9 mouse cellular contexts compared by ENCODE assay signal in the genomic region with DNA sequence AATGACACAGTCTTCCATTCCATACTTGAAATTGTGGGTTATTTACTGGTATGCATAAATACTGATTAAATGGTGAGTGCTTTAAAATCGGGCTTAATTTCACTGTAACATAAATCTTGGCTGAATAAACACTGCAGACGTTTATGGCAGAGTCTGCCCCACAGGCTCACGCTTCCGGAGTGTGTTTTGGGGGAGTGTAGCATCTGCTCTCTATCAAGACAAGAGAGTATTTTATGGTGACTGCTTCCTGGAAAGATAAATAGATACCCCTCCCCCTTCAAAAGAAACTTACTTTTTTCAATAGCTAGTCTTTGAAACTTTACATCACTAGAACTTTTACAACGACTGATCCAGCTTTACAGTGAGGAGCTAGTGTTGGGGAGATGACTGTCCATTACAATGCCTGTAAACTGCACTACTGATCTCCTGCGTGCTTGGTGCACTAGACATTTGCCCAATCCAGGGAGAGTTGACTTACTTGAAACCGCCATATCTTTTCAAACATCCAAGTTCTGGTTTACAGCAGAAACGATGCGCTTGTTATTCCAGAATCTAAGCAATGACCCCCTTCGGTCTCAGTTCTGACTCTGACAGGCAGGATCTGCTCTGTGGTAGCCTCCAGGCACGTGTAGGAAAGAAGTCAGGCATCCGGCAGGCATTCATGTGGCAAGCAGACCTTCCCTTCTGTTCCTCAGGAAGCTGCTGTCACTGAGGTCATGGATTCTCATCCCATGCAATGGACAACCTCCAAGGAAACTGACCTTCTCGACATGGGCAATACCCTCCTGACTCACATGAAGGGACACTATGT. TPM values are rescaled to one million over a fixed set of nuclear protein-coding genes. Genes with fewer than 3 reads are reported as not detected.
DNase-seq lines count a peak whose midpoint lies in the region; ATAC-seq and TF ChIP-seq lines count a peak whose summit lies in the region.
"Had no signal": no experiment of that assay in that cellular context is flagged by ENCODE, and none has a peak within 500 bp of the region (broad histone marks: within the 10 kb centered on the region; RNA-seq: fewer than 3 reads in every experiment).

No protein-coding gene starts in this region.

- no peak overlapping the region for H3K9ac ChIP-seq in lung, postnatal 0 days (replicated peaks; ENCODE audit: low read depth)
- no peak overlapping the region for H3K9ac ChIP-seq in stomach, postnatal 0 days (ENCODE audit: low read length)
- no peak overlapping the region for H3K9ac ChIP-seq in hindbrain, embryonic 16.5 days (ENCODE audit: low read depth, low read length)

- no peak overlapping the region for H3K4me2 ChIP-seq in lung, postnatal 0 days (replicated peaks; ENCODE audit: low read depth, low read length)
- 0 out of 2 replicates have a peak overlapping the region, but pooled peaks have one; percentile 26 for H3K4me2 ChIP-seq in stomach, postnatal 0 days (replicated peaks; ENCODE audit: low read depth)
- H3K4me2 ChIP-seq in hindbrain, embryonic 16.5 days (ENCODE audit: low read length) = no peak overlapping the region

- 33% methylated on average over 13 of the region's 13 CpGs for WGBS in lung, postnatal 0 days
- 29% methylated on average over 13 of the region's 13 CpGs for WGBS in lung, adult 2 months
- 19% methylated on average over 13 of the region's 13 CpGs for WGBS in stomach, postnatal 0 days
- WGBS in thymus, adult 2 months = 39% methylated on average over 13 of the region's 13 CpGs
- 61% methylated on average over 13 of the region's 13 CpGs for WGBS in hindbrain, embryonic 16.5 days

- H3K36me3 ChIP-seq in lung, postnatal 0 days (ENCODE audit: insufficient read depth, low read length) = no peaks in the 10 kb centered on the region
- H3K36me3 ChIP-seq in stomach, postnatal 0 days (ENCODE audit: control insufficient read depth, insufficient read depth, low read length) = no peaks in the 10 kb centered on the region
- H3K36me3 ChIP-seq in thymus, adult 2 months (ENCODE audit: control insufficient read depth, insufficient read depth, low read length) = no peaks in the 10 kb centered on the region
- H3K36me3 ChIP-seq in hindbrain, embryonic 16.5 days (ENCODE audit: control insufficient read depth, insufficient read depth, low read length) = no peaks in the 10 kb centered on the region

- no peak overlapping the region for H3K27ac ChIP-seq in lung, postnatal 0 days (ENCODE audit: low read length)
- 0 out of 2 replicates have a peak overlapping the region, but pooled peaks have one; percentile 53 for H3K27ac ChIP-seq in stomach, postnatal 0 days (replicated peaks)
- no peak overlapping the region for H3K27ac ChIP-seq in thymus, adult 2 months (ENCODE audit: control insufficient read depth, insufficient read depth, low read length)
- H3K27ac ChIP-seq in hindbrain, embryonic 16.5 days (ENCODE audit: low read depth, low read length) = no peak overlapping the region

- H3K4me3 ChIP-seq in lung, postnatal 0 days (ENCODE audit: low read depth, low read length) = no peak overlapping the region
- no peak overlapping the region for H3K4me3 ChIP-seq in lung, adult 2 months (replicated peaks; ENCODE audit: extremely low read depth, low read depth, low read length)
- no peak overlapping the region for H3K4me3 ChIP-seq in stomach, postnatal 0 days (ENCODE audit: low read depth, low read length)
- H3K4me3 ChIP-seq in thymus, adult 2 months (ENCODE audit: control insufficient read depth, insufficient read depth, low read length) = no peak overlapping the region
- H3K4me3 ChIP-seq in hindbrain, embryonic 16.5 days (ENCODE audit: low read length) = no peak overlapping the region

- peak; percentile 32; the same call in 1 of the 2 replicates for ATAC-seq in lung, postnatal 0 days
- peak; percentile 57; the same call in 1 of the 2 replicates for ATAC-seq in stomach, postnatal 0 days (ENCODE audit: low FRiP score, low TSS enrichment)
- ATAC-seq in hindbrain, embryonic 16.5 days = no peak

- no peak for TF ChIP-seq CTCF in lung, postnatal 0 days (IDR thresholded peaks at IDR 0.05)
- TF ChIP-seq CTCF in lung, adult 2 months (IDR thresholded peaks at IDR 0.05; ENCODE audit: insufficient read depth, low read length) = no peak
- no peak for TF ChIP-seq CTCF in stomach, postnatal 0 days (IDR thresholded peaks at IDR 0.05; ENCODE audit: low read depth)
- no peak for TF ChIP-seq CTCF in thymus, adult 2 months (IDR thresholded peaks at IDR 0.05; ENCODE audit: borderline replicate concordance, control insufficient read depth, extremely low read depth, insufficient read depth, low read length, poor library complexity)

- no peak for TF ChIP-seq POLR2A in lung, adult 2 months (IDR thresholded peaks at IDR 0.05; ENCODE audit: borderline replicate concordance, extremely low read depth, low read depth, low read length)
- no peak for TF ChIP-seq POLR2A in thymus, adult 2 months (IDR thresholded peaks at IDR 0.05; ENCODE audit: control insufficient read depth, extremely low read depth, insufficient read depth, low read length, poor library complexity)

- TF ChIP-seq EP300 in lung, postnatal 0 days (IDR thresholded peaks at IDR 0.05) = no peak
- TF ChIP-seq EP300 in stomach, postnatal 0 days (optimal IDR thresholded peaks at IDR 0.05) = no peak

- H3K9me3 ChIP-seq in lung, postnatal 0 days (ENCODE audit: low read length) = no peaks in the 10 kb centered on the region
- no peaks in the 10 kb centered on the region for H3K9me3 ChIP-seq in stomach, postnatal 0 days (ENCODE audit: control insufficient read depth, low read length)
- no peaks in the 10 kb centered on the region for H3K9me3 ChIP-seq in hindbrain, embryonic 16.5 days (ENCODE audit: control insufficient read depth, low read length)

- H3K27me3 ChIP-seq in lung, postnatal 0 days (replicated peaks; ENCODE audit: insufficient read depth, low read length) = no peaks in the 10 kb centered on the region
- H3K27me3 ChIP-seq in stomach, postnatal 0 days (ENCODE audit: control insufficient read depth, insufficient read depth, low read length) = no peaks in the 10 kb centered on the region
- no peaks in the 10 kb centered on the region for H3K27me3 ChIP-seq in thymus, adult 2 months (ENCODE audit: control insufficient read depth, insufficient read depth, low read length)
- no peaks in the 10 kb centered on the region for H3K27me3 ChIP-seq in hindbrain, embryonic 16.5 days (replicated peaks; ENCODE audit: control insufficient read depth, insufficient read depth, low read length)

- DNase-seq in adrenal gland, adult 2 months = peak; percentile 9
- DNase-seq in adrenal gland, adult 18-20 months (ENCODE audit: low spot score in 2 of 2) = no peak
- DNase-seq in lung, postnatal 0 days (ENCODE audit: low spot score) = peak; percentile 46
- DNase-seq in lung, adult 2 months = no peak
- DNase-seq in kidney, postnatal 14 days = peak; percentile 49
- DNase-seq in stomach, postnatal 0 days (ENCODE audit: low spot score) = no peak
- DNase-seq in thymus, adult 2 months = no peak
- DNase-seq: gastrocnemius, postnatal 10 days had no signal

- no peaks in the 10 kb centered on the region for H3K4me1 ChIP-seq in lung, postnatal 0 days (ENCODE audit: insufficient read depth, low read depth, low read length)
- no peaks in the 10 kb centered on the region for H3K4me1 ChIP-seq in lung, adult 2 months (ENCODE audit: control insufficient read depth, insufficient read depth, low read length)
- peaks cover 3% of the 10 kb centered on the region; the same call in 1 of the 2 replicates for H3K4me1 ChIP-seq in stomach, postnatal 0 days (replicated peaks; ENCODE audit: control insufficient read depth, insufficient read depth)
- no peaks in the 10 kb centered on the region for H3K4me1 ChIP-seq in thymus, adult 2 months (replicated peaks; ENCODE audit: control insufficient read depth, insufficient read depth, low read length)
- no peaks in the 10 kb centered on the region for H3K4me1 ChIP-seq in hindbrain, embryonic 16.5 days (ENCODE audit: control insufficient read depth, insufficient read depth, low read depth, low read length)

RNA-seq across cellular contexts. Expression of a gene that starts 28.4 kb away (rescaled TPM):
- under 1 TPM; 0.40 to 0.66 TPM for total RNA-seq in adrenal gland, adult 2 months (2021)
- 0.11 and 0.95 TPM in 2 replicates for polyA plus RNA-seq in adrenal gland, adult 2 months (2012; rRNA removed)
- under 1 TPM; 0.54 to 0.56 TPM for total RNA-seq in adrenal gland, adult 18-20 months (2021)
- polyA plus RNA-seq in lung, postnatal 0 days (2015; fragmentation: Nextera tagmentation; extraction: Ambion mirVana) = 14.3 and 16.2 TPM in 2 replicates
- 4.1 TPM in 2 replicates for polyA plus RNA-seq in lung, adult 2 months (2012; rRNA removed)
- polyA plus RNA-seq in stomach, postnatal 0 days (2015; fragmentation: Nextera tagmentation; extraction: Ambion mirVana) = 2.9 and 3.4 TPM in 2 replicates
- polyA plus RNA-seq in thymus, adult 2 months (2012; rRNA removed) = 0.19 and 0.24 TPM in 2 replicates
- 2.2 TPM in 2 replicates for polyA plus RNA-seq in hindbrain, embryonic 16.5 days (2015; fragmentation: Nextera tagmentation; extraction: Ambion mirVana)

Comparison
In these comparisons a context has a peak if more than half of its experiments do, and no peak if none do; other contexts are left out.
1. DNase-seq: peak in adrenal gland, adult 2 months (single experiment), lung, postnatal 0 days (single experiment) and kidney, postnatal 14 days (single experiment); none in adrenal gland, adult 18-20 months (0 of 2), lung, adult 2 months (single experiment), stomach, postnatal 0 days (single experiment) and thymus, adult 2 months (single experiment).